Mouse (Mus musculus): ENCODE measurements around the gene Smarcc2. TPM values are rescaled to one million over a fixed set of nuclear protein-coding genes. Genes with fewer than 3 reads are reported as not detected.

Gene Smarcc2
- total and polyA plus RNA-seq, 2 experiments from 2014 or later: 143 to 233 TPM

DNA sequence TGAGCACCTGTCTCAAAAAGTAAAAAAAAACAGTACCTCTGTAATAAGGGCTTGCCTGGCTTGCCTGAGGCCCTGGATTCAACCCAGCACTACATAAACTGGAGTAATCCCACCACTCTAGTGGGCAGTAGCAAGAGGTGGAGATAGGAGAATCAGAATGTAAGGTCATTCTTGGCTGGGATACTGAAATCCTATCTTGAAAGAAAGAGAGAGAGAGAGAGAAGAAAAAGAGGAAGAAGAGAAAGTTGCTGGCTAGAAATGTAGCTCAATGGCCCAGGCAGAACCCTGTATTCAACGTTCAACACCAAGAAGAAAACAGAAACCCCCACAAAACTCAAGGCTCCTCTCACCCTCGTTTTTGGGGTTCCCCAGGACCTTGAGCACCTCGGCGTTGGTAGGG is 36.9 kb downstream of the Smarcc2 start:
- no peak overlapping the region for H3K9ac ChIP-seq (replicated peaks; ENCODE audit: low read length, poor library complexity, severe bottlenecking)
- WGBS: 81% methylated on average over 4 of the region's 4 CpGs
- DNase-seq (ENCODE audit: low spot score): no peak

DNA sequence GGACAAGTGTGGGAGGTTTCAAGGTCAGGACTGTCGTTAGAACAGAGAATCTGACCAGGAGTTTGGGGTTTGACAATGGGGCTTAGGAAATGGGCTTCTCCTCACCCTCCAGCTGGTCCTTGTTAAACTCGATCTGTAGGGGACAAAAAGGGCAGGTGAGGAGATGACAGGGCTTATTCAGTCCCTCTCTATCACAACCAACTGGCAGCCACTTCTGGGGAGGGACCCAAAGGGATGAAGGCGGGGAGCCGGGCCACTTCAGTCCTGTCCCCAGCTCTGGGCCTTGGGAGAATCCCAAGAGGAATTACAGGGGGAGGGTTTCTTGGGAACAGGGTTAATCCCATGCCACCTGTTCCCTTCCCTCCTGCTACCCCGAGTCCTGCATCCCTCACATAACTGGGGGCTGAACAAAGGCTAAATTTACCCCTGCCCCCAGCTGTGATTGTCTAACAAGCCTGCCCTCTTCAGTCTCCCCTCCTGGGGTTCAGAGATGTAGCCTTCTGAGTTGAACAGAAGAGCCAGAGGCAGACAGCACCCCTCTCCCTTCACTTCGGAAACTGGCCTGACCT is 37.5 kb downstream of the Smarcc2 start:
- no peaks in the 10 kb centered on the region; the same call in 1 of the 2 replicates for H3K36me3 ChIP-seq (ENCODE audit: insufficient read depth, low read length)
- H3K4me2 ChIP-seq (ENCODE audit: low read depth, low read length, poor library complexity, severe bottlenecking): no peak overlapping the region
- peaks cover 20% of the 10 kb centered on the region; the same call in 1 of the 2 replicates for H3K4me1 ChIP-seq (ENCODE audit: insufficient read depth, low read length)
- 30% methylated on average over 6 of the region's 6 CpGs for WGBS
- H3K9ac ChIP-seq (replicated peaks; ENCODE audit: low read length, poor library complexity, severe bottlenecking): peak overlapping the region; percentile 20; the same call in 1 of the 2 replicates
- H3K4me3 ChIP-seq (ENCODE audit: low read depth, low read length): no peak overlapping the region
- H3K27ac ChIP-seq (ENCODE audit: low read depth, low read length): no peak overlapping the region
- ATAC-seq (ENCODE audit: low FRiP score) (no peak), DNase-seq (ENCODE audit: low spot score) (no peak)
- no peaks in the 10 kb centered on the region for H3K27me3 ChIP-seq (ENCODE audit: insufficient read depth, low read length)
- no peak for TF ChIP-seq CTCF (IDR thresholded peaks at IDR 0.05)
- no peaks in the 10 kb centered on the region for H3K9me3 ChIP-seq (ENCODE audit: low read length)

More for the DNA sequence above, 36.9 kb downstream of the Smarcc2 start:
- H3K9me3 ChIP-seq (ENCODE audit: low read length): no peaks in the 10 kb centered on the region
- H3K4me3 ChIP-seq (ENCODE audit: low read depth, low read length): no peak overlapping the region
- H3K27ac ChIP-seq (ENCODE audit: low read depth, low read length): no peak overlapping the region
- H3K4me2 ChIP-seq (ENCODE audit: low read depth, low read length, poor library complexity, severe bottlenecking): no peak overlapping the region
- peaks cover 25% of the 10 kb centered on the region; the same call in 1 of the 2 replicates for H3K4me1 ChIP-seq (ENCODE audit: insufficient read depth, low read length)
- ATAC-seq (ENCODE audit: low FRiP score): no peak
- peaks cover 3% of the 10 kb centered on the region; the same call in 1 of the 2 replicates for H3K36me3 ChIP-seq (ENCODE audit: insufficient read depth, low read length)
- TF ChIP-seq CTCF (IDR thresholded peaks at IDR 0.05): no peak
- no peaks in the 10 kb centered on the region for H3K27me3 ChIP-seq (ENCODE audit: insufficient read depth, low read length)

DNA sequence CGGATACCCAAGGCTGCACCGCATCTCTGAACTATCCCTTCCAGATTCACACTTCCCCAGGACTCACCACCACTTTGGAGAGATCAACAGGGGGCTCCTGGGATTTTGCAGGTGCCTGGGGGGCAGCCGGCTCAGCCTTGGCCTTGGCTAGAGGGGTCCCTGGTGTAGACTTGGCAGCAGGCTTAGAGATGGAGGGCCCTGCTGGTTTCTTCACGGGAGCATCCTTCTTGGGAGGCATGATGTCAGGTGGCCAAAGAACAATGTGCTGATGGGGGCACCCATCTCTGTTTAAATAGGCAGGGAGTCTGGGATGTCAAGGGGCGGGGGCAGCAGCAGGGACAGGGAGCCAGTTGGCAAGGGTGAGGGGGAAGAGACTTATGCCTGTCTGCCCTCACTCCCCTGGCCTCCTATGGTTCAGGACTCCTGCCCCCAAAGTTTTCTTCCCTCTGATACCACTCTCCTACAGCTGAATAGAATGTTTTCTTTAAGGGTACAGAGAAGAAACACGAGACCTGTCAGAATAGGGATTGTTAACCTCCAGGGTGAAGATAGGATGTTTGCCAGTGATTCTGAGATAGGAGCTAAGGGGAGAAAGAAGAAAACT is 38.2 kb downstream of the Smarcc2 start:
- Histone ChIP-seq H3K36me3 (ENCODE audit: insufficient read depth, low read length) (no peaks in the 10 kb centered on the region), H3K4me3 (ENCODE audit: low read depth, low read length) (no peak overlapping the region), H3K27me3 (ENCODE audit: insufficient read depth, low read length) (no peaks in the 10 kb centered on the region), H3K4me1 (ENCODE audit: insufficient read depth, low read length) (peaks cover 15% of the 10 kb centered on the region; the same call in 1 of the 2 replicates), H3K9ac (replicated peaks; ENCODE audit: low read length, poor library complexity, severe bottlenecking) (peak overlapping the region; percentile 20; the same call in 1 of the 2 replicates), H3K27ac (ENCODE audit: low read depth, low read length) (no peak overlapping the region), H3K9me3 (ENCODE audit: low read length) (no peaks in the 10 kb centered on the region), H3K4me2 (ENCODE audit: low read depth, low read length, poor library complexity, severe bottlenecking) (peak overlapping the region; percentile 82; the same call in 1 of the 2 replicates)
- ATAC-seq (ENCODE audit: low FRiP score): no peak
- no peak for TF ChIP-seq CTCF (IDR thresholded peaks at IDR 0.05)
- 42% methylated on average over 6 of the region's 6 CpGs for WGBS
- no peak for DNase-seq (ENCODE audit: low spot score)

DNA sequence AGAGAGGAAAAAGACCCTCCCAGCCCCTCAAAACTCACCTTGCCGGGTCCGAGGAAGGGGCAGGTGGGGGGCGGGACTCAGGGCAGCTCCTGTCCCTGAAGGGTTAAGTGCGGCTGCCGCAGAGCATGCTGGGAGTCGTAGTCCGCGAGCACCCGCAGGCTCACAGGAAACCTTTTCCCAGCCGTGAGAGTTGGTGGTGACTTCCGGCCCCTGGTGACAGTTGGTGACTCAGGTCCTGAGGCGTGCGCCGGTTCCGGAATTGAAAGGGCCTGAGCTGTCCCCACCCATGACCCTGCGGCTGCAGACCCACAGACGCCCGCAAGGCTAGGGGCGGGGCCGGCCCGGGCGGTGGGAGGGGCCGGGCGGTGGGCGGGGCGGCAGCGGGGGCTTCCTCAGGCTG is 39.5 kb downstream of the Smarcc2 start, which contains the start of gene Myl6b:
TSS of gene Myl6b (minus strand) at position 96 of the 400 bp plus-strand sequence.
- H3K9ac ChIP-seq (replicated peaks; ENCODE audit: low read length, poor library complexity, severe bottlenecking): peak within 1 kb of the TSS; percentile 34
- ATAC-seq (ENCODE audit: low FRiP score): peak; percentile 76
- peaks cover 15% of the 10 kb centered on the region; the same call in 1 of the 2 replicates for H3K4me1 ChIP-seq (ENCODE audit: insufficient read depth, low read length)
- H3K4me3 ChIP-seq (ENCODE audit: low read depth, low read length): peak within 1 kb of the TSS; percentile 66
- no peak for TF ChIP-seq CTCF (IDR thresholded peaks at IDR 0.05)
- peak; percentile 97 for DNase-seq (ENCODE audit: low spot score)
- peak within 1 kb of the TSS; percentile 78 for H3K27ac ChIP-seq (ENCODE audit: low read depth, low read length)
- no peaks in the 10 kb centered on the region for H3K27me3 ChIP-seq (ENCODE audit: insufficient read depth, low read length)
- peaks cover 4% of the 10 kb centered on the region; the same call in 1 of the 2 replicates for H3K36me3 ChIP-seq (ENCODE audit: insufficient read depth, low read length)
- H3K4me2 ChIP-seq (ENCODE audit: low read depth, low read length, poor library complexity, severe bottlenecking): peak within 1 kb of the TSS; percentile 82
- WGBS: under 1% methylated on average over 24 of the region's 27 CpGs
- no peaks in the 10 kb centered on the region for H3K9me3 ChIP-seq (ENCODE audit: low read length)

DNA sequence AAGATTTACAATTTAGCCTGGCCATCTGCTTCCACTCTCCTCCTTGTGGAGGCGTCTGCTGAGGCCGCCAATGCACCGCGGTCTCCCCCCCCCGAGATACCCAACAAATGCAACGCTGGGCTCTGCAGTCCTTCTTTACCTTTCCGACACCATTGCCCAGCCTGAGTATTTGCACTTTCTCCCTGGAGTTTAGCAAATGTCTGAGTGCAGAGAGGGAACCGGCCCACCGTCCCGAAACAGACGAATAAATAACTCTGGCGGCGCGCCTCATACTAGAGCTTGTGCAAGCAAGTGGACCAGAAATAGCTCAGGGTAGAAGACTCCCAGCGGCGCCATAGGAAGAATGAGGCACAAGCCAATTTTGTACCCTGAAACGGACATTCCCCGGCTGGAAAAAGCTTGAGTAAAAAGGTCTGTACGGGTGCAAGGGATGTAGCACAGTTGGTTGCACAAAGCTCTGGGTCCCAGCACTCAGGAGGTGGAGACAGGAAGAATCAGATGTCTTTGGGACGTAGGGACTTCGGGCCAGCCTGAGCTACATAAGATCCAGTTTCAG is 40.1 kb downstream of the Smarcc2 start:
- Histone ChIP-seq H3K4me2 (ENCODE audit: low read depth, low read length, poor library complexity, severe bottlenecking) (peak overlapping the region; percentile 82), H3K4me1 (ENCODE audit: insufficient read depth, low read length) (peaks cover 15% of the 10 kb centered on the region; the same call in 1 of the 2 replicates), H3K27me3 (ENCODE audit: insufficient read depth, low read length) (no peaks in the 10 kb centered on the region), H3K36me3 (ENCODE audit: insufficient read depth, low read length) (peaks cover 4% of the 10 kb centered on the region; the same call in 1 of the 2 replicates), H3K27ac (ENCODE audit: low read depth, low read length) (peak overlapping the region; percentile 78), H3K9me3 (ENCODE audit: low read length) (no peaks in the 10 kb centered on the region), H3K9ac (replicated peaks; ENCODE audit: low read length, poor library complexity, severe bottlenecking) (peak overlapping the region; percentile 34), H3K4me3 (ENCODE audit: low read depth, low read length) (peak overlapping the region; percentile 66)
- peak; percentile 9; the same call in 1 of the 2 replicates for TF ChIP-seq CTCF (IDR thresholded peaks at IDR 0.05)
- DNase-seq (ENCODE audit: low spot score) (peak; percentile 42), ATAC-seq (ENCODE audit: low FRiP score) (no peak)
- WGBS: 2% methylated on average over 21 of the region's 21 CpGs

All from midbrain, postnatal 0 days (tissue).